Mouse (Mus musculus) c-Kit-positive CD71-positive TER-119-positive erythroid progenitor cells, embryonic 14.5 days (primary cell): ENCODE data around the gene Nr2f1.
"Not testable (repeated sequence)": the region's sequence is repeated elsewhere in the genome, so short reads cannot be mapped to it uniquely, and the experiment has no call there.

ENCODE experiments used
- DNase-seq: peaks from one replicate; pipeline ENCODE4 v3.0.0-alpha.2; 2013; ENCODE audit warnings: low spot score

The Nr2f1 gene

DNA sequence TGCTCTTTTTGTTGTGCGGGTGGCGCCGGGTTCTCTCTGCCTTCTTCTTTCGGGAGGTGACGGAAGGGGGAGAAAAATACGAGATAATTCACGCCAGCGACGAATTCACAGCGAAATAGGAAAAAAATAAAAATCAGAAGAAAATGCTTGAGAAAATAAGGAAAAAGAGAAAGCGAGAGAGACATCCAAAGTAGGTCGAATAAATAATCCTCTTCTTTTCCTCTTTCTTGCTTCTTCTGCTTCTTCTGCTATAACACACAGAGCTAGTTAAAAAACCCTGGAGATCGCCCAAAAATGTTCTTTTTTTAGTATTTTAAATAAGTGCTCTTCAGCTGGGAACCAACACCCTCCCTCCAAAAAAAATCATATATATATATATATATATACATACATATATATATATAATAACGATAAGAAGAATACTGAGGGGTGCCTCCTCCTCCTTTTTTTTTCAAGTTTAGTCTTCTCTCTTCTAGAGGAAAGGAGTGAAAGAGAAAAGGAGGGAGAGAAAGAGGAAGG, at the start of gene Nr2f1:
TSS of gene Nr2f1 (minus strand) at position 116 of the 519 bp plus-strand sequence.
- DNase-seq = no peak

DNA sequence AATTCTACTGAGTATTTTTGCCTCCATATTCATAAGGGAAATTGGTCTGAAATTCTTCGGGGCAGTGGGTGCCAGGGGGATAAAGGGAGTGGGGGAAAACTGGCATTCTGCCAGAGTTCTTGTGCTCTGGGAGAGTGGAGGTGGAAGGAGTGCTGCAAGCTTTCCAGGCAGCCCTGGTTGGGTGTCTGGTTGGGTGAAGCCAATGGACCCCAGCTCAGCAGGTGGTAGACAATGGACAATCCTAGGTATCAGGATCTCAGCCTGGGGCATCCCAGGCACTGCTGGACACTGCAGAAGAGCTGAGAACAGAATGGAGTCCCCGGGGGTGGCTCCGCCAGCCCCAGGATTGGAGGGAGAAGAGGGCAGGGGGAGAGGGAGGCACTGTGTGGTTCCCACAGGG, 22.1 kb upstream of the Nr2f1 start:
- no peak for DNase-seq

DNA sequence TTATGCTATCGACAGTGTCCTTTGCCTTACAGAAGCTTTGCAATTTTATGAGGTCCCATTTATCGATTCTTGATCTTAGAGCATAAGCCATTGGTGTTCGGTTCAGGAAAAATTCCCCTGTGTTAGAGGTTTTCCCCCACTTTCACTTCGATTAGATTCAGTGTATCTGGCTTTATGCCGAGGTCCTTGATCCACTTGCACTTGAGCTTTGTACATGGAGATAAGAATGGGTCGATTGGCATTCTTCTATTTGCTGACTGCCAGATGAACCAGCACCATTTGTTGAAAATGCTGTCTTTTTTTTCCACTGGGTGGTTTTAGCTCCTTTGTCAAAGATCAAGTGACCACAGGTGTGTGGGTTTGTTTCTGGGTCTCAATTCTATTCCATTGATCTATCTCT, 20.7 kb upstream of the Nr2f1 start:
- DNase-seq = not testable (repeated sequence)

DNA sequence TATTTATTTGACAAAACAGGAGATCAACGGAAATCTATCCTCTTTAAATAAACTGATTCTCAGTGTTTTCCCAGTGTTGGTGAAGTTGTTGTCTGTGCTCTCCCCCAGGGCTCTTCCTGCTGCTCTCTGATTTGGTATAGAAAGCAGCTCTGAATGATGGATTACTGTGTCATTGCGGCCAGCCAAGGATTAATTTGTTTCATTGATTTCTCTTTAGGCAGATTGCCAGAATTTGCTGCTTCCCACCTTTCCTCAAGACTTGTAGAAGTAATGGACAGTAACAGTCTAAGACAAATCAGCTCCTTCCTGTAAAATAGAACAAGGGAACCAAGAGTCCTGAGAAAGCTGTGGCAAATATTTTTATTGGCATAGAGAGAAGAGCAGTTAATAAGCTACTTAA, 15.7 kb upstream of the Nr2f1 start:
- no peak for DNase-seq

DNA sequence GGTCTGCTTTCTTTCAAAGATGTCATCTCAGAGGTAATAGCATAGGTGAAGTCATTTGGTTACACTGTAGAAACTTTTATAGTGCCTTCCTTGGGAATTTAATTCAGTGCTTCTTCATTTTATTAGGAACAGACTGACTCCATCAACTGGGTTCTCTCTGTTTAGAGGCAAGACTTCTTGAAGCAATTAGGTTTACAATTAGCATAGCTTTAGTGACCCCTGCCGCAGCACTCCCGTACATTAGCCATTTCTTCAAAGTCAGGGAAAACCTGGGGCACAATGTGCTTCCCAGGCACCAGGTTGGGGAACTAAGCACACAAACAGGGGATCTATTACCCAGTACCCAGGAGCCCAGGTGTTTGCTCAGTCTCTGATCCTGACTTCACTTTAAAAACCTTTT, 13.6 kb upstream of the Nr2f1 start:
- DNase-seq = no peak

DNA sequence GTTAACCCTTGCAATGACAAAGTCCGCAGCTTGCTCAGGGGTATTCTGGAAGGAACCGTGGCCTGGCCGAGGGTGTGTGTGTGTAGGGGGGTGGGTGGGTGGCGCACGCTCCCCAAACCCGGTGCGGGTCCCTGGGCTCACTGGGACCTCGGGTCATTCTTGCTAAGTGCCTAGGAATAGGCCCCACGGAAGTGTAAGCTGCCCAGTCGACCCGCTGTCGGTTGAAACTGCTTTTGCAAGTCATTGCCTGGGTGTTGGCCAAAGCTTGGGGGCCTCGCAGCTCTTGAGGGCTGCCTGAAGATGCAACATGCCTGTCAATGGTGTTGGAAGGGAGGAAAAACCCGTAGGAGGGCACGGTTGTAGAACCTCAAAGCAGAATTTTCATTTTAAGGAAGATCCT, 12.6 kb upstream of the Nr2f1 start:
- no peak for DNase-seq

DNA sequence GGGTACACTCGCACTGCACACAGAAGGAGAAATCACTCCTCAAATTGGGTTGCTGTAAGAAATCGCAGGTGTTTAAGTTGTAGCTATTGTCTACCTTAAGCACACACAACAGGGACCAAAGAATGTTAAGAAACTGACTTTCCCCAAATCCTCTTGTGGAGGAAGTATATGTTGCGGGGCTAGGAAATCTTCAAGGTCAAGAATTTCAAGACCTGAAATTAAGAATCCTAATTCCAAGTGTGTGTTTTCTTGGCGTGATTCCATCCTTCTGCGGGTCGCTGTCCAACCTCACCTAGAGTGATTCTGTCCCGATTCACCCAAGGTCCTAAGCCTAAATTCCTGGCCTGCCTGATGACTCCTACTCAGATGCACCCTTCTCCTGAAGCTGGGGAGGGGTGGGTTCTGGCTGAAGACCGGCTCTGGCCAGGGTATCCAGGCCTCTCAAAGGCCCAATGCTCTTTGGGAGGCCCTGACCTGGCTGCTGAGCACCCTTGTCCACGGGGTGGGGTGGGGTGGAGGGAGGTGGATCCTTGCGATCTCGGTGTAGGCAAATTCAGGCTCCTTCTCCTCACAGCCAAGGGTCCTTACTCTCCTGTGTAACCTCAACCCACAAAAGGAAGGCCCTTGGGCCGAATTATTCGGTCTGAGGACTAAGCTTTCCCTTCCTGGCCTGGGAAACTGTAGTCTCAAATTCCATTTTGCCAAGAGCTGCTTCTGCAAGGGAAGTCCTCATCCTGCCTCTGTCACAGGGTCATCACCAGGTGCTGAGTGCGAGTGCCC, 11.9 kb upstream of the Nr2f1 start:
- no peak for DNase-seq

DNA sequence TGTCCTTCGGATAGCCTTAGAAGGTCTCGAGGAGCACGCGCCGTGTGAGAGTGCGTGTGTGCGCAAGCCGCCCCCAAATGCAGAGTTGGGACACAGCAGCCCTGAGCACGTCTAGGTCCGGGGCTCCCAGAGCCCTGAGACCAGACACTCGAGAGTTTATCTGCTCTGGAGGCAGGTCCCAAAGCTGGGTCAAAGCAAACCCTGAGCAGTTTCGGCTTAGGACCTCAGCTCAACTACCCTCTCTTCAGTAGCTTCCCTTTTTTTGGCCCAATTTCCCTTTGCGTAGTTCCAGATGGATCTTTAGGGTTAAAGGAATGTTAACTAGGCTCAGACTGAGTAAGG, 11.2 kb upstream of the Nr2f1 start:
- no peak for DNase-seq

DNA sequence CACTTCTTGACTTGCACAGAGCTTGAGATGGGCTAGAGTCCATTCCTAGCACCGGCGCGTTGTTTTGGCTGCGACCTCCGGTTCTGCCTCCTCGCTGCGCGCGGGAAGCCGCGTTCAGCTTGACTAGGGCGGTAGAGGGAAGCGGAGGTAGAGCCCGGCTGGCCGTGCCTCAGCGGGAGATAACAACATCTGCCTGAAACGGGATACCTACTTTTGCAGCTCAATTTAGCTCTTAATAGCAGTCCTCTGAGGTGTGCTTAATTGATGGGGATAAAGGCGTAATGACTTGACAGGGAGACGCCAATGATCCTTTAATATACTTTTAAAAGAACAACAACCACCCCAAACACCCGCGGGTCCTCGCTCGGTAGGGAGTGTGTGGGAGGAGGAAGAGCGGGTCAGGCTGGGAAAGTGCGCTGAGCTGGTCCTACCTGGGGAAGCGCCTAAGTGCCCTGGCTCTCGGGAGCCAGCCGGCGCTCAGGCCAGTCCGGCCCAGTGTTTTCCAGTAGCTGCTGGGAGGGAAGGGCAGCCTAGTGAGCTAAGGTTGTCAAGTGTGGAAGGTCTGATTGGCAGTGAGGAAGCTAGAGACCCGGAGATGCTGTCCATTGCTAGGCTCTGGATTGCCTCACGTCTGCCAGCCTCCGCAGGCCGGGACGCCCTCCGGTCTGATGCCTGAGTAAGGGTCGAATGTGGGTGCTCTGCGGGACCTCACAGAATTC, 10.6 kb upstream of the Nr2f1 start:
- DNase-seq = no peak

DNA sequence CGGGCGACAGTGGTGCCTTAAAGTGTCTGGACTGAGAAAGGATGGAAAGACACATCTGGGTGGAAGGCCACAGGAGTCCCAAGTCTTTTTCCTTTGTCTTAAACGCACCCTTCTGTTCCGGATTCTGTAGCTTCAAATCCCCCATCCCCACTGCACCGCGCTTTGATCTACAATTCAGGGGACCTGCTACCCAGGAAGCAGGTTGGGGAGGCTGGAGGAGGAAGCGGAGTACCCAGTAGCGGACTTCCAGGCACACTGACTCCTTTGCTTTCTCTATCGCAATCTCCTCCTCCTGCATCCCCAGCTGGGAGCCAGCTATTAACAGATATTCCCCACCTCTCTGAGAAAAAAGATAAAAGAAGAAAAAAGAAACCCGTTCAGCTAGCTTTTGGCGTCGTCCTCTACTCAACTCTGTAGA, 10.1 kb upstream of the Nr2f1 start:
- DNase-seq = no peak

DNA sequence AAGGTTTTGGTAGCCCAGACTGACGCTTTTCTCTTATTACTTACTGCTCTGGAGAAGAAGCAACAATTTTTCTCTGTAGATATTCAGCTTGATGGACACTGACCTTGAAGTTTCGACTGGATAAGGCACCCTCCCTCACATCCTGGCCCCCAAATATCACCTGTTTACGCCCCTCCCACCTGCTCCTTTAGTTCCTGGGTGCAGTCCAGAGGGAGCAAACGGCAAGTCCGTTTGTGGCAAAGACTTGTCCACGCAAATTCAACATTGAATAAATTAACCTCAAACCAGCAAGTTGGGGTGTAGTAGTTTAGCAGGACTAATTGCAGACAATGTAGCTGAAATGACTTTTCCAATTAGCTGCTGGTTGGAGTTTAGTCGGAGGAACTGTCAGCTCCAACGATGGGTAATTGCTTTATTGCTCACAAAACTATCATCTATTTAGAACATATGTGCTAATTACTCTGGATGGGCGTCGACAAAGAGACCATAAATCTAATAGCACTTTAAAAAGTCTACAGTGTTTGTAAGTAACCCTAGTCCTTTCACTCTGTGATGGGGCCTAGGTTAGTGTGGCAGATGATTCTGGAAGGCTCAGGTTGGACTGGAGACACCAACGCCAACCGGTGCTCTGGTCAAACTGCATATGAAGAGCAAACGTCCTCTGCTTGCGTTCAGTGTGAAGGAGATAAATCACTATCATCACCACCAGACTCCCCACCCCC, 9.3 kb upstream of the Nr2f1 start:
- no peak for DNase-seq

DNA sequence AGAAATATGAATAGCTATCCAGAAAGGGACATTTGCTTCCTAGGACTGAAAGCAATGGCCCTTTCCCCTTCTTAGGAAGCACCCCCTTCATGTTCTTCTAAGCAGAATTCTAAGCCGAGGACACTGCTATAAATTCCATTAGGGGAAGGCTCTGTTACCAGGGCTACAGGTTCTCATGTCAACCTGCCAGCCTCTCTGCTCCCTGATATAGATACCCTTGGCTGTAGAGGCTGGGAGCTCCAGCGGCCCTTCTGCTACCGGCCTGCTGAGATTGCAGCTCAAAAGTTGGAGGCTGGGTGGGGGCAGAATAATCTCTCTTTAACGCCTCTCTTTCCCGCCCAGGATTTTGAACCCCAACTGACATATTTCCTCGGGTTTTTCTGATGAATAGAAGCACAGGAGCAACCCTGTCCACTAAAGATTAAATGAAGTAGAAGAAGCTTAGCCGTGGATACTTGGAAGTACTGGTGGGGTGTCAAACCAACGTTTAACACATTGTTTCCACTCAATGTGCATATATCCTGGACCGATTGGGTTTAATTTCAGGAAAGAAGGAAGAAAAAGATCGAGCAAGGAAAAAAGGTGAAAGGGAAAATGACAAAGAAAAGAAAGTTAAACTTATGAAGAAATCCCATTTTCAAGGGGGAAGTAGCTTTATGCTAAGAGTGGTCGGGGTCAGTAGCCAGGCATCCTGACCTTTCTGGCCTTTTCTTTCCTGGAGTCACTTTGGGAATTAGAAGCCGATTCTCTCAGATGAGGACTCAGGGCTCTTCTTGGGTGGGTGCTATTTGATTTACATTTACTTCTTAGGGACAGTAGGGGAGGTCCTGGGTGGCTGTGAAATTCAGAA, 8.5 kb upstream of the Nr2f1 start:
- DNase-seq = no peak

DNA sequence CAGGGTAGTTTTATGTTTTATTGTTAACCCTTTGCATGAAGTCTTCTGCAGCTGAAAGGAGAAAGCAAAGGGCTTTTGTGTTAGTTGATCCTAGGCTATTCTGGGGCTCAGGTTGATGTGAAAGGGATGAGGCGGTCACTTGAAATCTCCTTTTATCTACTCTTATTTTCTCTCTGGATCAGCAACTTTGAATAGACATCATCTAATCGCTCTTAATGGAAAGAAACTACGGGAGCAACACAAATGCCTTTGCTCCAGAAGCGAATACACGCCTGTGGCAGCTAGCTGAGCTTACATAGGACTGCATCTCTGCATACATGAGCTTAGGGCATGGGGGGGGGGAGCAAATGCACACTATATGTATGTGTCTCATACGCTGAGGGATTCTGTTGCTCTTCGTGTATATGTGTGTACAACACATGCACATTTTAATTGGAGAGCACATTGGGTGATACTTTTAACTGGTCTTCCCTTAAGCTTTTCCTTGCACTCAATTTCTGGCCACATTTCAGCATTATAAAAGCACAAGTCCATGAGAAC, 7.4 kb upstream of the Nr2f1 start:
- no peak for DNase-seq

DNA sequence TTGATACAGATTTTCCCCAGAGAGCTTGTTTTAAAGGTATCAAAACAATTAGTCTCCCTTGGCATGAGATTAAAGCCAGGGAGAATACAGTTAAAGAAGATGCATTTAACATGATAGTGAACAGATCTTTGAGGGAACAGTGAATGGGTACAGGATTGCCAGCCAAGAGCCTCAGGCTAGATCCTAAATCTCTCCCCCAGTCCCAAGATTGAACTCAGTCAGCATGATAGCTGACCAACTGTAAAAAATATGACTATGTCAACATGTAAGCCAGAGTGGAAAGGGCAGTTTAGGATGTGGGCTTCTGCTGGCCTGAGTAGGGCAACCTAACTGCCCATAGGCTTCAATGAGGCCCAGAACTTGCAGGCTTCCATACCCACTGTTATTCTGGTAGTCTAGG, 5.9 kb upstream of the Nr2f1 start:
- no peak for DNase-seq

DNA sequence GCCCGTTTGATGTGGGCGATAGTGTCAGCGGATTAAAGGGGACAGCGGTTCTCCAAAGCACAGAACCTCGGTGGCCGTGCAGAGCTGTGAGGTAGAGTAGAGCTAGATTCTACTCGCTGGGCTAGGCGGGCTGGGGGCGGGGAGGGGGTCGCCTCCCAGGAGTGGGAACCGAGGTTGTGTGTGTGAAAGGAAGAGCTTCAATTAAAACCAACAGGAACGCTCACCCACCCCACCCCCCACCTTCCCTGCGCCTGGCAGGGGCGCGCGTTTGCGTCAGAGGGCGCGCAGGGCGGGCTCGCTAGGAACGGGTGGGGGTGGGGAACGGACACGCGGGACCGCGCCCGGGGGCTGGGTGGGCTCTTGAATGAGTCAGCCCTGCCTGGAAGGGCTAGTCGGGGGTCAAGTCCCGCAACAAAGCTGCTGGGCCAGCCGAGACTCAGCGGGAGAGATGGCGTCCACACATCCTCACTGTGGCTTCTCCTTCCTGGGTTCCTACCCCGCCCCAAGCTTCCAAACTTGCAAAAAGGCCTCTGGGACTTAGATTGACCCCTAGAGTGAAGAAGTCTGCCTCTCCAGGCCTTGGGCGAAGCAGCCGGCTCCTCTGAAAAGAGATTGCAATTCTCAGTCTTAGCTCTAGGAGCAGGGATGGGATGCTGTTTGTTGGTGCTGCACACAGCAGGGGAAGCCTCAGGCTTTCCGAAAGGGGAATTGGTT, 3.9 kb upstream of the Nr2f1 start:
- DNase-seq = no peak

DNA sequence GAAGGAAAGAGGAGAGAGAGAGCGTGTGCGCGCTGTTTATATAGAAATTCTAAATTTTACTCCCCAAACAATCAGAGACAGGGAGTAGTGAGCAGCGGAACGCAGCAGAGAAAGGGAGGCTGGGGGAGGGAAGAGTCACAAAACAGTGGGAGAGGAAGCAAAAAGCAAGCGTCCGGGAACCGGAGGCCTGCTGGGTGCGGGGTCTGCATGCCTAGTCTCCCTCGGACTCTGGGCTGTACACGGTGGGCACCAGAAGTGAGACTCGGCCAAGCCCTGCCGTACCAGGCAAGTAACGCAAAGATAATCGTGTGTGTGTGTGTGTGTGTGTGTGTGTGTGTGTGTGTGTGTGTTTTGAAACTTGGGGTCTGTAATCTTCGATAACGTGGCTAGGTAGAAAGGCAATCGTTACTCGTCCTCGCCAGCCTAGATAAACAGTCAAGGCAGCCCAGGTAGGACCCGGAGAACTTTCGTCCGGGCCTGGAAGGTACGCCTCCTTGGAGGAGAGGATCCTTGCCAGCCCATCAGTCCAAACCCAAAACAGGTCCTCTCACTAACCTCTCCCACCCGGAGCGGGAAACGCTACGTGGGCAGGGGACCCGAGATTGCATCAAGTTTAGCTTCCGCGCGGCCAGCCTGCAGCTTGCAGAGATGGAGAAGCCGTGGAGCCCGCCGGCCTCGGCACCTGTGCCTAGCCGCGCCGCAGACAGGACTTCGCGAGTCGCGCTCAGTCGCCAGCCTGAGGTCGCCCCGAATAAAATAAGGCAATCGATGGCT, 3.2 kb upstream of the Nr2f1 start:
- DNase-seq = no peak

DNA sequence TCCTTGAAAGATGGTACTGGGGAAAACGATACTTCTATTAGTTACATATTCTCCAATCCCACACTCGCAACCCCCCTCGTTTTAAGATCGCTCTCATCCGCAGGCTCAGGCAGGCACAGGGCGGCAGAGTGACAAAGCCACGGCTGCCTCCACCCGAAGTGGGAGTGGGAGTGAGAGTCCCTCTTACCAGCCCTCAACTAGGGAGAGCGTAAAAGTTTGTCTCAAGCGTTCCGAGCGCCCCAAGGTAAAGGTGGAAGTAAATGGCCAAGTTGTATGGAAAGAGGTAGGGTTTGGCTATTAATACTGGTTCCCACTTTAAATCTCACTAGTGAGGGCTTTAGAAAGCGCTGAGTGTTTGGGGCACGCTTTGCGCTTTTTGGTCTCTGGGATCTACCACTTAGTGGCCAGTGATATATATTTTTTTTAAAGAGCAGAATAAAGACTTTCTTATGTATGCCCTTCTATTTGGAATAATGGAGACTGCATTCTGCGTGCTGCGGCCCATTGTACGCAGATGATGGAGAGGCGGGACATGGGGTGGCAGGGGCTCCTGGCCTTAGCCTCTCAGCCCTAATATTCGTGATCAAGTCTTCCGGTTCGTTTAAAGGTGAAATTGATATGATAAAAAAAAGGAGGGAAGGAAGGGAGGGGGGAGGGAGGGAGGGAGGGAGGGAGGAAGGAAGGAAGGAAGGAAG, 2.5 kb upstream of the Nr2f1 start:
- DNase-seq = no peak

DNA sequence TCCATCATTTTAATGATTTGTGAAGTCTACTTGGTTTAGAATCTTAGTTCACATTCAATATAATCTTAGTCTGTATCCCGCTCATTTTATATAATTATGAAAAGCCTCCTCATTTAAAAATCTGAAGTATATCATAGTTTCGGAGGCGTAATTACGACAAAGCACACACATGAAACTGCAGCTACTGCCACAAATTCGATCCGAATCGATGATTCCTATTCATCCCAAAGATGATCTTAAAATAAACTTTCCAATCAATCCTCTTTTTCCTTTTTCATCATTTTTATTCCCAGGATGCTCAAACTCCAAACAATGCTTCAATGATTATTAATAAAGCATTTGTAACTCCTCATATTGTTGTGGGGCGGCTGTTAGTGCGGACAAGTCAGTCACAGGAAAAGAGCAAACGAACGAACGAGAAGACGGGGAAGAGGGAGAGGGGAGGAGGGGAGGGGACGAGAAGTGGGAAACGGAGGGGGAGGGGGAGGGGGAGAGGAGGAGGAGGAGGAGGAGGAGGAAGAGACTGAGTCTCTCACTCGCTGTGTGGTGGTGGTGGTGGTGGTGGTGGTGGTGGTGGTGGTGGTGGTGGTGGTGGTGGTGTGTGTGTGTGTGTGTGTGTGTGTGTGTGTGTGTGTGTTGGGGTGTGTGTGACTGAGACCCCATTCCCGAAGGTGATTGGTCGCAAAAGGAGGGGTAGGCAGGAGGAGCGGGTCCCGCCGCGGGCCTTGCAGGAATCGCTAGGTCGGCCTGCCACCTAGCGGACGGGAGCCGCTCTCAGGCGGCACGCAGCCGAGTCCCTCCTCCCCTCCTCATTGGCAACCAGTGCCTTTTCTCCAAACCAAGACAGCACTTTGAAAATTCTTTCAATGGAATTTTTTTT, 1.7 kb upstream of the Nr2f1 start:
- DNase-seq = no peak

DNA sequence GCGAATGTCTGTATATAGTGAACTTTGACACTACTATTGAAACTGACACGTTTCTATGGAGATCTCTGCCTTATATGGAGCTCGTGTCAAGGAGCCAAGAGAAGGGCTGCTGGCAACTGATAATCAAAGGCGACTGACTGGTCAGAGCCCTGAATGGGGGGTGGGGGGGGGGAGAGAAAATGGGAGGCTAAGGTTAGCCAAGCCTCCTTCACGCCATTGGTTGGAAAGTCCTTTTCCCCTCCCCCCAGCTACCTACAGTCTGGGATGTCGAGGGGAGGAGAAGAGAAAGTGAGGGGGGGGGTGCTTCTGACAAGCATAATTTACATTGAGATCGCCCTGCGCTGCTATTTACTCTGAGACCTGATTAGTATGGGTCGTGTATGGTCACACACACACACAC, 850 bp upstream of the Nr2f1 start:
- no peak for DNase-seq
